Mouse (Mus musculus) megakaryocyte, adult 5-6 weeks (primary cell): ENCODE data around the gene Msh4. TPM values are rescaled to one million over a fixed set of nuclear protein-coding genes. Genes with fewer than 3 reads are reported as not detected.
"Not testable (repeated sequence)": the region's sequence is repeated elsewhere in the genome, so short reads cannot be mapped to it uniquely, and the experiment has no call there.

Experiments used
- ATAC-seq: 2 replicates; pipeline ENCODE4 v1.8.0; 2016; ENCODE audit warnings: mild to moderate bottlenecking, inconsistent platforms; ENCODE audit not compliant: poor library complexity, severe bottlenecking
- total RNA-seq, 2 experiments: library from RNA; stranded (forward) in 1 of 2; stranded (reverse) in 1 of 2; fragments of 153-499, 151-499 nt in 1 of 2; fragments of 221-1000, 200-1000 nt in 1 of 2; gene quantifications; 2 replicates each; pipeline versions ENCODE4 v1.2.3 to v1.2.4; 2015 to 2017

Msh4 gene
- total RNA-seq, 2 experiments from 2014 or later: 0.04 to 0.33 TPM

- ATAC-seq: peak; percentile 56
These were observed 53.7 kb downstream of the Msh4 start for GRCm38 (mm10) chr3:153852266-153852665.

DNA sequence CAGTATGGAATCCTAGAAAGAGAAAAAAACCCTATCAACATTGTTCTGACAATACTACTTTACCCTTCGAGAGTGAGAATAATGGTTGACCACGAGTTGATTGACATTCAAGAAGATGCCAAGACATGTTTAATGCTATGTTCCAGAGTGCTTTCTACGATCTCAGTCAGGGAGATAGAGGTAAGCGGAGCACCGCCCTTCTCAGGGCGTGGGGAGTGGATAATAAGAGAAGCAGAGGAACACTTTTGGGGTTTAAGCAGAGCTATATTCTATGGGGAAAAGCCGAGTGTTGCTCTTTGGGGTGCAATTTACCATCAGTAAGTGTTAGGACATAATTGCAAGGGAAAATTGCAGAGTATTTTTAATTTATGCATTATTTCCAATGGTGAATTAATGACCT lies 55.2 kb downstream of the Msh4 start:
- 0 out of 2 replicates have a peak, but pooled peaks have one; percentile 30 for ATAC-seq

GRCm38 (mm10) chr3:153849368-153850015 lies 56.4 kb downstream of the Msh4 start:
- ATAC-seq: peak; percentile 73

DNA sequence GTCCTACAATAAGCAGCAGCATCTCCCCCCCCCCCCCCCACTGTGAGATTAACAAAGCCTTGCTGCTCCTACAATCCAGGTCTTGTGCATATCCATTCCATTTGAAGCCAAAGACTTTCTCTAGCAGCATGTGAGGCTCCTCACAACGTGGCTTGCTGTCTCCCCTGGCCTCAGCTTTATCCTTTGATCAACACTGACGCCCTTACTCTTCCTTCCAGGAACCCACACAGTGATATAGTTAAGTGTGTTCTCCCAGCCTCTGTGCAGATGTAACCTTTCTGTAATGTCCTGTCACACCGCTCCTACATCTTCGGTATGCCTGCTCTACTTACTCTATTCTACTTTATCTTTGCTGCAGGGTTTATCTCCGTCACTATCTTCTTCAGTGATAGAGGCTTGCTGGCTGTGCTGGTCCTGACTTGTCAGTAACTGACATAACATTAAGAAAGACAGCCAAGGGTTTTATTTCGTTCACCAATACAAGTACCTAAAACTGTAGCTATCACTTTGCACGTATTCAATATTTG lies 58.7 kb downstream of the Msh4 start:
- ATAC-seq: no peak

GRCm38 (mm10) chr3:153846109-153846508 lies 59.8 kb downstream of the Msh4 start:
- ATAC-seq: no peak

GRCm38 (mm10) chr3:153845500-153845899 lies 60.4 kb downstream of the Msh4 start:
- no peak for ATAC-seq

GRCm38 (mm10) chr3:153844757-153845156 lies 61.2 kb downstream of the Msh4 start:
- no peak for ATAC-seq

GRCm38 (mm10) chr3:153844030-153844429 lies 61.9 kb downstream of the Msh4 start, which contains the start of gene Asb17:
Gene Asb17, plus strand, starts transcription at chr3:153844209.
- no peak for ATAC-seq

- ATAC-seq: 0 out of 2 replicates have a peak, but pooled peaks have one; percentile 20
These were observed 68.3 kb downstream of the Msh4 start for GRCm38 (mm10) chr3:153837593-153837992.

GRCm38 (mm10) chr3:153836316-153836715 lies 69.6 kb downstream of the Msh4 start:
- ATAC-seq: no peak

DNA sequence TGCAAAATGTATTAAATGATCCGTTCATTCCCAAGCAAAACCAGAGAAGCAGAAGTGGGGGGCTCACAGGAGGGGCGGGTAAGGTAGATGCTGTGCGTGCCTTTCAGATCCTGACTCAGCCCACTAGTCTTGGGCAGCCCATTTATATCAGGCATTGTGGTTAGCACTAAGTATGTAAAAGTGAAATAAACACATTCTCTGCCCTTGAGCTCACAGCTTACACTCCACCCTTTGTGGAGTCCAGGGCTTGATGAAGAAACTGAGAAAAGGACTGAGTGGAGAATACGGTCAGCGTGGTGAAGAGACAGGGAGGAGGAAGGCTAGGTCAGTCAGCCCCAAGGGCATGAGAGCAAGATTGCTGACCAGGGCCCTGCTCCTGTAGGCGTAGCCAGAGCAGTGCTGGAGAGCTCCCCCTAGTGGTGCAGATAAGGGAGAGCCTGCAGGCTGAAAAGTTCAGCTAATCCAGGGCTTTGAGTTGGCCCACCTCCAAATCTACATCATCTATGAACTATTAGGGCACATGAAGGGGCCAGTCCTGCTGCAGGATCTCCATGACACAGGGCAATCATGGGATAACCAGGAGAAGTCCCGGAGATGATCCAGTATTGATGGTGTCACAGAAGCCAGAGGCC lies 70.4 kb downstream of the Msh4 start:
- peak; percentile 84 for ATAC-seq

DNA sequence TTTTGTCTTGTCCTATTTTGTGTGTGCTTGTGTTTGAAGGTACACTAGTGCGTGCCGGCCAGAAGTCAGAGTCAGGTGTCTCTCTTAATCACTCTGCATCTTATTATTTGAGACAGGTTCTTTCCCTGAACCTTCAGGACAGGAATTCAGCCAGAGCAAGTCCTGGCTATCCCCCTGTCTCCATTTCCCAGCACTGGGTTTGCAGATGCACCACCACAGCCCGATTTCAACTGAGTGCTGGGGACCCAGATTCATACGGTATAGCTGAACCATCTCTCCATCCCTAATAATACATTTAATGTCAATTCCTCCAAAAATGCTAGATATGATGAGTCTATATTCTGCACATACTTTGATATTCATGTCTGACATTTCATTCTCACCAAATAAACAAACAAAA lies 71.9 kb downstream of the Msh4 start:
- ATAC-seq: no peak

DNA sequence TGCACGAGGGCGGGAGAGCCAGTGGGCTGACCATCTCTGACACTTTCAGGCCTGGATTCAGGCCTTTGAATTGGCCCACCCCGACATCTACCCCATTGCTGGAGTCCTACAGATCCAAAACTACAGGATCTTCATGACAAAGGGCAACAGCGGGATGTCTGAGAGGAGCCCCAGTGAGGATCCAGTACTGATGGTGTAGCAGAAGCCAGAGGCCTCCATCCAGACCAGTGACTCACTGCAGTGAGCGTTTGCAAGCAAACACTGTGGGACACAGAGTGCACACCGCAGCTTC lies 73.3 kb downstream of the Msh4 start:
- no peak for ATAC-seq

DNA sequence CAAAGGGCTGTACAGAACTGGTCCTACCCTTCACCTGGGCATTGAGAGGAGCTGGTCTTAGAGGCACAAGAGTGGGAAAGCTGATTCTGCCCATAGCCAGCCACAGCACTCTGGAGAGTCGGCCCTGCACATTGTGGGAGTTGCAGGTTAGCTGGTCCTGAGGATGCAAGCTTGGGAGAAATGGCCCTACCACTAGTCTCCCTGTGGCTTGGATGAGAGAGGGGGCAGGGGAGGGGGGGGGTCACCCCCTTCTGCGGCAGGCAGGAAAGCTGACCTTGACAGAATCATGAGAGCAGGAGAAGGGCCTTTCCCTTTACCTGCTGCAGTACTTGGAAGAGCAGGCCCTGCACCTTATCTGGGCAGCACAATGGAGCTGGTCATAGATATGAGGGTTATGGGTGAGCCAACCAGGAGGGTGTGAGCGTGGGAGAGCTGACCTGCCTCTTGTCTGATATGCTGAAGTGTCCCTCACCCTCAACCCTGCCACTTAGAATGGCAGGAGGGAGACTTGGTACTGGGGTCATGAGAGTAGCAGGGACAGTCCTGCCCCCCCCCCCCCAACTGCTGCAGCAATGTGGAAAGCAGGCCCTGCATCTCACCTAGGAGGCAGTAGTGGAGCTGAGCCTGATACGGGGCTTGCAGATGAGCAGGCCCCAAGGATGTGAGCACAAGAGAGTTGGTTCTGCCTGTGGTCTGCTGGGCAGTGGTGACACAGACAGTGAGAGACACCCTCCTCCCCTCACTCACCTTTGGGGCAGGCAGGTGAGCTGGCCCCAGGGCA lies 73.9 kb downstream of the Msh4 start:
- ATAC-seq: no peak; the same call in 1 of the 2 replicates

DNA sequence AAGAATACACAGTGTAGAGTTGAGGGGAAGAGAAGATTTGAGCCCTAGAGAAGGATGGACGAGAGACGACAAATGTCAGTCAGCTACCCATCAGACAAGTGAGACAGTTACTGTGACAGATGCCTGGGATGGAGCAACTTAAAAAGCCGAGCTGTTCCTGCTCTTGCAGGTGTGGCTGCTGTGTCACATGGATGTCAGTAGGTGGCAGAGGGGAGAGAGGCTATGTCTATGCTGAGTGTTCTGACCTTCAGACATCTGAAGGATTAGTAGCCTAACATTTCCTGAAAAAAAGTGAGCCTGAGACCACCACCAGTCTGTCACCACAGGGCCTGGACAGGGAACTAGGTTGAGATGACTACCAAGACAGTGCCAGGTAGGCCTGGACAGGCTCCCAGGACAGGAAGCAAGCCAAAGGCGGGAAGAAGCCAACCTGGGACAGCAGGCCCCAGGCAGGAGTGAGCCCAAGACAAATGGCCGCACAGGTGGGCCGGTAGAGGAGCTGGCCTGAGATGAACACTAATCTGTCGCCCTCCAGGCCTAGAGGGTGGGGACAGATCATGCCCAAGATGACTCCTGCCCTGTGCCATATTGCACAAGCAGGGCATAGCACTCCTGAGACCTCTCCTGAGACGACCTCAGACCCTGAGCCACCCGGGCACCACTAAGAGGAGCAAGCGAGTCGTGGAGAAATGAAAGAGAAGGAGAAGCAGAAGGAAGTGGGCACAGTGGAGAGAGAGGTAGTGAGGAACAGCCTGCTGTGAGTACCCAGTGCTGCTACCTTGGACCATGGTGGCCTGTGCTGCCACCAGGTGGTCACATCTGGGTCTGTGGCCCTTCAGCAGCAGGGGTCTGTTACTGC lies 74.7 kb downstream of the Msh4 start:
- peak; percentile 56 for ATAC-seq

DNA sequence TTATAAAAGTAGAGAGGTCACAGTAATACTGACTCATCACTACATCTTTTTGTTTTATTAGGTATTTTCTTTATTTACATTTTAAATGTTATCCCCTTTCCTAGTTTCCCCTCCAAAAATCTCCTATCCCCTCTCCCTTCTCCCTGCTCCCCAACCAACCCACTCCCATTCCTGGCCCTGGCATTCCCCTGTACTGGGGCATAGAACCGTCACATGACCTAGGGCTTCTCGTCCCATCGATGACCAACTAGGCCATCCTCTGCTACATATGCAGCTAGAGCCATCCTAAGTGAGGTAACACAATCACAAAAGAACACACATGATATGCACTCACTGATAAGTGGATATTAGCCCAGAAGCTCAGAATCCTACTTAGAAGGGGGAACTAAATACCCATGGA lies 76.2 kb downstream of the Msh4 start:
- ATAC-seq: not testable (repeated sequence)

GRCm38 (mm10) chr3:153826616-153827015 lies 79.3 kb downstream of the Msh4 start:
- ATAC-seq: no peak

GRCm38 (mm10) chr3:153825197-153825596 lies 80.7 kb downstream of the Msh4 start:
- ATAC-seq: no peak

DNA sequence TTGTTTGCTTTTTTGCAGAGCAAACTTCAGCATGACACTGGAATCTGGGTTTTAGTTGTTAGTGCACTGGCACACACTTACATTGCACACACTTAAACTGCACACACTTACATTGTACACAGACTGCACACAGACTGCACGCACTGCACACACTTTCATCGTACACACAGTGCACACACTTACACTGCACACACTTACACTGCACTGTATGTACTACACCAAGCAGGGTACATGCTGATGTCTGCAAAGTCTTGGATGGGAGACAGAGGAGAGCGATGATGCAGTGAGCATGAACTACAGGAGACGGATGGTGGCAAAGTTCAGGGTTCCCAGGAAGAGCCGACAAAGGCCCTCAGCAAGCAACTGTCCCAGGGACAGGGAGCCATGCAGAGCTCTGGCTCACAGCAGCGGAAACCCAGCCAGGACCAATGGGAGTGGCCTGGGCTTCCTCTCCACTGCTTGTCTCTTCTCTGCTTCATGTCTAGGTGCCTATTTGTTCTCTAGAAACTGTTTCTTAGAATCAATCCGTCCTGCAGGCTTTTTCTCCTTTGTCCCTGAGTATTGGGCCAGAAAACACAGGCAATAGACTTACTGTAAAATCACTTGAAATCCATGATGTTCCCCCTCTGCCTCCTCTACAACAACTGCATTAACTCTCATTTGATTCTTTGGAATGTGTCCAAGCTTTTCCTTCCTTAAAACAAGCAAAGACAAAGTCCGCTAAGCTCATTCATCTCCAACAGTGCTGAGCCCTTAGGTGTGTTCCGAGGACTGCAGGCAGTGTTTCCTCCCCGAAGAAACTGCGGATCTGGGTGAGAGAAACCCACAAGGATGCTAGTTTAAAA lies 82.0 kb downstream of the Msh4 start:
- ATAC-seq: no peak

DNA sequence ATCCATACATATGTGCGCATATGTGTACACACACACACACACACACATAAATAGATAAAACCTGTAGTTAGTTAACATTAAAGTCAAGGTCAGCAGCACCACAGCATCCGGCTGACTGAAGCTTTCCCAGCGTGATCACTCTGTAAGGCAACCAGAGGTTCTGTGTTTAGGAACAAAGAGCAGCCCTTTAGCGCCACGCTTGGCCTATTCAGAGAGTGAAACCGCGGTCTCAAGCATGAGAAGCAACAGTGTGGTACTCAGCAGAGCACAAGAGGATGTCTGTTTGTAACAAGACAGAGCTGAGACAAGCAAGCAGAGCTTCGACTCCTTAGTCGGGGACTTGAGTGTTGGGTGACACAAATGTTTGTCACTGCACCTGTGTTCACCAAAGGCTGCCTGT lies 86.5 kb downstream of the Msh4 start:
- ATAC-seq: no peak
